Mouse (Mus musculus) gastrocnemius, postnatal 25 days (tissue): Measurements from ENCODE around the gene Dhx15. TPM values are rescaled to one million over a fixed set of nuclear protein-coding genes. Genes with fewer than 3 reads are reported as not detected.

Experiments
- DNase-seq: peaks from one replicate; pipeline ENCODE4 v3.0.0; 2022
- total RNA-seq, 2 experiments: library from RNA; stranded (reverse); gene quantifications; 1 replicate in 1 of 2; 2 replicates in 1 of 2; pipeline ENCODE4 v1.2.3; 2021

The Dhx15 gene
- total RNA-seq, 2 experiments from 2014 or later, result 33.4 to 34.6 TPM

DNA sequence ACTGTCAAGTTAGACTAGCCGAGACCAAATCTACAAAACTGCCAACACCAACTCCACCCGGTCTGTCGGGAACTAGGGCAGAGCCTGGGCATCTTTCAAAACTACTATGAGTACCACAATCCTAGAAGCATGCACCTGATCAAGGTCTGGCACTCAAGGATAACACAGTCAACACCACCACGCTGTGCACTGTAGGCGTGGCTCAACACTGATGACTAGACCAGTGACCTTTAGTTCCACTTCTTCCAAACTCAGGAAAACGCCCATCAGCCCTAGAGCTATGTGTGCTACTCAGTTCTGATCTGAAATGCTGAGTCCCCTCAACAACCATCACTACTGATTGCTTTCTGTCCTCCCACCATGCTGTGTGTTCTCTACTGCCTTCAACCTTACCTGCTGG is 44.6 kb downstream of the Dhx15 start:
- DNase-seq, result no peak

DNA sequence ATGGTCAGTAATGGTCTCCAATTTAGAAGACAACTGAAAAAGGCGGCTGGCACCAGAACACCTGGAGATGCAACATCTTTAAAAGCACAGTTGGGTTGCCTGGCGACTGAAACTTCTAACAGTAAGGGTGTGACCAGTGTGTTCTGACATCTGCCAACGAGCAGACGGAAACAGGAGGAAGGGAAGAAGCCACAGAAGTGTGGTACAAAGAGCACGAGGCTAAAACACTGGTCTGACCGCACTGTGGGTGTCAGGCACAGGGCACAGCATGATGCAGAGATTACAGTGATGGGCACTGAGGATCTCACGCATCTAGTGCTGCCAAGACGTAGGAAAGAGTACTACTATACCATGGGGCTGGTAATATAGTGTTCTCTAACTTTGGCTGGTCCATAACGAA is 48.4 kb downstream of the Dhx15 start:
- no peak for DNase-seq

DNA sequence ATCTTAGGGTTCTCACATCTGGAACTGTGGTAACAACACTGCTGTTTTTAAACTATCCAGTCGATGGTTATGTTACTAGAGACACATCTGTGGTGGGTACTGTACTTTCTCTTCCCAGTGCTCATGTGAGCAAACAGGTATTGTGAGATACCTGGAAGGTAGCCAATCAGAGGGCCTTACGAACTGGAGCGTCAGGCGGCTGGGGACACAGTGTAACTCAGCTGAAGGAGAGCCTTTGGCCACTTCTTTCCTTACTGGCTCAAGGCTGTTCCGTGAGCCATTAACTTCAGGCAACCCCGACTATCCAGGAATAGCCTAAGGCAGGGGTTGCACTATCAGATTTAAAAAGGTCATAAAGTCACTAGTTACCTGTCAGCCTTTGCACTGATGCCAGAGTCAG is 51.5 kb downstream of the Dhx15 start:
- no peak for DNase-seq

DNA sequence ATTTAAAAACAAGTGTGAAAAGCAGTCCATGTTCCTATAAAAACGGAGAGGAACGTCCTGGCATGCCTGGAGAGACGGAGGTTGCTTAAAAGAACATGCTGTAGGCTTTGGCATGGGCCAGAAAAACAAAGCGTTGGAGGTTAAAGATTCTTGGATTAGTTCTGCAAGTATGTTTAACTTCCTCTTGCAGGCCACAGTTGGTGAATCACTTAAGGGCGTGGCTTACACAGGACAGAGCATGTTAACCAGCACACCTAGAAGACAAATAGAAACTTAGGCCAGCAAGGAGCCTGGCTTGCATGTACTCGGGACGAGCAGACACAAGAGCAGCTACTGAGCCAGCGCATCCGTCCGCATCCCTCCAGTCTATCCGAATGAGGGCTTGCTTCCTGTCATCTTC is 52.2 kb downstream of the Dhx15 start:
- no peak for DNase-seq

DNA sequence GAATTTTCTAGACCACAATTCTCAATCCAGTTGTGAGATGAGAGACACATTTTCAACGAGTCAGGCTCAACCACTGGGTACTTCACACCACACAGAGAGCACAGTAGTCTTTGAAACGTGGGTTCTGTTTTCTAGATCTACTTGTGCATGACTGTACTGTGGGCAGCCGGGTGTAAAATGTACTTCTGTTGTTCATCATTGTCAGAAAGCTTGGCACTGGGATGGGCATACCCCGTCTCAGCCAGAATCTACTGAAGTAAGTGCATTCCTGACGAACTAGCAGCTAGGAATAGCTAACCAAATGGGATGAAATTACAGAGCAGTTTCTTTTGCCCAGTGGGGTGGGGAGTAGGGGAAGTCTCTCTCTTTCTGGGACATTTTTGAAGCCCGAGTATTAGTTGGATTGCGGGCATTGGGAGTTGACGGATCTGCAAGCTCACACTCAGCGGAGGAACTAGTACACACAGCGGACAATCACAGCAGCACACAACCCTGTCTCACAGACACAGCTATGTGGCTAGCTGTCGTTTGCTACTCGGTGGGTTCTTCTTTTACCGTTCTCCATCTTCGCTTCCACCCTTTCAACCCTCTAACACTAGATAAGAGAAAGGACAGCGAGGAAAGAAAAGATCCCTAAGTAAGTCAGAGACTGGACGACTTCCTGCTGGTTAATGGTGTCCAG is 54.7 kb downstream of the Dhx15 start:
- DNase-seq, result no peak

DNA sequence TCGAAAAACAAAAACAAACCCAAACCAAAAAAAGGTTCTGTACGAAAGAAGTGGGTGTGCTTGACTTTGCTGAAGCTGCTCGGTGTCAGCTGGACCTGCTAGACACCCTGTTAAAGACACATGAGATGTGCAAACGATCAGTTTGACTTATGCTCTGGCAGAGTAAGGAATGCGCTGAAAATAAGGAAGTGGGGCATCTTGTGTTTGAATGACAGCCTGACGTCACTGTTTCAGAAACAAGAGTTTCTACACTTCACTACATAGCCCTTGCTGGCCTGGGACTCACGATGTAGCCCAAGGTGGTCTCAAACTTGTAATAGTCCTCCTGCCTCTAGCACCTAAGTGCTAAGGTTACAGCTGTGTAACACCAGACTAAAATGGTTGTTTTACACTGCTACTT is 57.5 kb downstream of the Dhx15 start:
- DNase-seq, result no peak

DNA sequence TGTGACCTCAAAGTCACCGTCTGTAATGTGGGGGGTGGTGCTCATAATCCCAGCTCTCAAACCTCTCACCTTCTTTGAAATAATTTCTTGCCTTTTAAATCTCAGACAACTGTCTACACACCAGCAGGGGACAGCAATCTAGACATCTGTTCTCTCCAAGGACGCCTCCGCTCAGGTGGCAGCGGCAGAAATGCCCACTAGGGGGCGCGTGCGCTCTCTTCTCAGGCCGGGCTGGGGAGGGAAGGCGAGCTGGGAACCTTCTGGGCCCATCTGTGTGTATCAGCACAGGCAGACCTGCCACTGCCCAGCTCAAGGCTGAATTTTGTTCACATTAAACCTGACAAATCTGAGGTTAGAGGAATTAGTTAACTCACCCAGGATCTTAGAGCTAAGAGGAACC is 58.2 kb downstream of the Dhx15 start:
- no peak for DNase-seq

DNA sequence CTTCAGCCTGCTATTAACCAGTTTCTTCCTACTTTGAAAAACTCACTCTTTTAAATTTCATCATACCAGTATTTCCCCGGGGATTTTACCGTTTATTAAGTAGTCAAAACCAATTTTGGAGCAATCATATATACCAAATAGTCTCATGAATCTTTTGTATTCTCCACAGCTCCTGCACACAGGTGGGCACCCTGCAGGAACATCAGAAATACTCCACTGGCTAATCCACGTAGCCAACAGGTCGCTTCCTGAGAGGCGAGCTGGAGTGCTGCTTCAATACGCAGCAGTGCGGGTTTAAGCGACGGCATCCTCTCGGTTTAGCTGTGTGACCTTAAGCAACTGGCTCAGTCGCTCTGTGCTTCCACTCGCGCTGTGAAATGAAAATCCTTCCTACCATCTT is 58.9 kb downstream of the Dhx15 start:
- DNase-seq, result no peak

DNA sequence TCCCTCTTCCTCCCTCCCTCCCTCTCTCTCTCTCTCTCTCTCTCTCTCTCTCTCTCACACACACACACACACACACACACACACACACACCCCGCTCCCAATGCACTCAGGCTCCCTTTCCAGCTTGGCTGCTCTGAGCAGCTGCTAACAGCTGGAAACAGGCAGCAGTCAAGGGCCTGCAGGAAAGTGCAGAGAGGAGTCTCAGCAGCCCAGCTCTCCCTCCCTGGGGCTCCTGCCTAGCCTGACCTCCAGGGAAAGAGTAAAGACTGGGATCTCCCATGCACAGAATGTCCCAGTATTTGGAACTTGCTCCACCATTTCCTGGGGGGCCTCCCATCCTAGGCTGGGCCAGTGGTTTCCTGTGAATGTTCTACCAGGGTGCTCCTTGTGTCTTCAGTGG is 59.8 kb downstream of the Dhx15 start:
- DNase-seq, result no peak

DNA sequence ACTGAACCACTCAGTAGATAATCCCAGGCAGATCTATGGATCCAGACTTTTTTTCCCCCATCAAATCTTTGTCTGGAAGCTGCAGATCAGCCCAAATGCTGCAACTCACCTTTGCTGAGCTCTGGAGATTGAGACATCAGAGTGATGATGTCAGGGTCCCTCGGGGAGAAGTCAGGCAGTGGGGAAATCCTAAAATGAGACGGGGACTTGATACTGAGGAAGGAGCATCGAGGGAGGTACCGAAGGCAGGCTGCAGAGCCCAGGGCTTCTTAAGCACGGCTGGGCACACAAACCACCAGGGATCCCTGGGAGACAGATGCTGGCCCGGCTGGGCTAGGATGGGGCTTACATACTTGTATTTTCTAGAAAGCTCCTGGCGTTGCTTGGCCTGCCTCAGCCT is 64.1 kb downstream of the Dhx15 start:
- DNase-seq, result no peak

DNA sequence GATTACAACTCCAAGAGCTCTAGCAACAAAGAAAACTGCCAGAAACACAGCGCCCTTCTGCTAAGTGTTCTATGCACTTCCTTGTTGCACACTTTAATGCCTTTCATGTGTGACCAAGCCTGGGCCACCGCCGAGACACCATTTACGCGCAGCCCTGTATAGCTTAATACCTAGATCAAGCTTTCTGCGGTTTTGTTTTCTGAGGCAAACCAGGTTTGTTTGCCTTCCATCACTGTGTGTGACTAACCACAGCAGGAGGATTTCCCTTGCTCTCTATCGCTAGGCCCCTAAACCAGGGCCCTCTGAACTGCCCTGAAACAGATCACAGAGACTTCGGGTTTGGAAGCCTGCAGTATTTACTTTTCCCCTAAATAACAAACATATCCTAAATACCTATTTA is 64.5 kb downstream of the Dhx15 start:
- DNase-seq, result no peak

DNA sequence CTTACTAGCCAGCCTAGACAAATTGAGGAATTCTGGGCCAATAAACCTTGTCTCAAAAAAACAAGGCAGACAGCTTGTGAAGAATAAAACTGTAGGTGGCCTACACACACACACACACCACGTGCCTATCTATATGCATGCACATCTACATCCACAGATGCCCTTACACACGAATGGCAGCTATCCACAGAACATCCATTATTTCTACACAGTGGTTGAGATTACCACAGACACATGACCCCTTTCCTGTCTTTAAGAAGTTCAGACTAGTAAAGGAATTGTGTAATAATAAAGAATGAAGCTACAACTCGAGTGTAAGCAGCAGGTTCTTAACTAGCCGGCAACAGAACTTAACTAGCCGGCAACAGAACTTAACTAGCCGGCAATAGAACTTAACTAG is 68.2 kb downstream of the Dhx15 start:
- no peak for DNase-seq

DNA sequence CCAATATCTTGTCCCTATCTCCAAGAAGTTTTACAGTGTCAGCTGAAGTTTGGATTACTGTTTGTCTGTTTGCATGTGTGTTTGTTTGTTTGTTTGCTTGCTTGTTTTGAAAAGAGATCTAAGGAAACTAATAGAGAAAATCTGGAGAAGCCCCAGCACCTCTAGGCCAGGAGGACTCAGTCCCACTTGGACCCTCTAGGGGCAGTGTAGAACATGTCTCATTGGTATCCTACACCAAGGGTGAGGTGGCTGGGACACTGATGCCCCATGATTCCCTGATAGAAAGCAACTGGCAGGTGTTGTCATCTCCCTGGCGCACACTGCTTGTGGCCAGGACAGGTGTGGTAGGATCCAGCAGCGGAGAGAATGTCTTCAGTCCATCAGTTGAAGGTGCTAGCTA is 70.5 kb downstream of the Dhx15 start:
- no peak for DNase-seq

DNA sequence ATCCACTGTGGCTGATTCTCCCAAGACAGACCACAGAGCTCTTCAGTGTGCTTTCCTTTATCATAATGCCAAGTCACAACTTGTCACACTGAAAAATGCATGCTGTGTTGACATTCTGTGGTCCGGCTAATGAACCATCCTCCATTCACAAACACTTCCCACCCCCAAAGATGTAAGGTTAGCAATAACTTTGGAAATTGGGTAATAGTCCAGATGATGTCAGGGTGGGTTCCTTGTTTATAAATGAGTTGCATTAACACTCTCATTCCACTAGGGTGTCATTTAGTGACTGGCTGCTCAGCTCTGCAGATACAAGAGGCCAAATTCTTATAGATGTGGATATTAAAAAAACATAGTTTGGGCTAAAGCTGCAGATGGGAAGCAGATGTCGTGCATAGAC is 71.1 kb downstream of the Dhx15 start:
- no peak for DNase-seq

DNA sequence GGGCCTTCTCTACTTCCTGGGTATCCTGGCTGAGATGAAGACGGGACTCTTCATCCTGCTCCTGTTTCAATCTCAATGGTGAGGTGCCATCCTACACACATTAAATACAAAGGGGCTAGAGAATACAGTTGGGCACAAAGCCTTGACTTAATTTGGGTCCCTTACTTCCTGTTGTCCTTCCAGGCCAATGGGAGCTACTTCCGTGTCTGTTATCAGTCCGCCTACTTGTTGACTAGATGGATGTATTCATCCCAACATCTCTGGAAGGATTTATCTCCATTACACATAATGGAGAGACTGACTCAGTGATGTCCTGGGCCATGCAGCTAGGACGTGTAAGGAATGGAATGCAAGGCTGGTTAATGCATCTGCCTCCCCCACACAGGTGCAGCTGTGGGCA is 72.5 kb downstream of the Dhx15 start:
- DNase-seq, result no peak

DNA sequence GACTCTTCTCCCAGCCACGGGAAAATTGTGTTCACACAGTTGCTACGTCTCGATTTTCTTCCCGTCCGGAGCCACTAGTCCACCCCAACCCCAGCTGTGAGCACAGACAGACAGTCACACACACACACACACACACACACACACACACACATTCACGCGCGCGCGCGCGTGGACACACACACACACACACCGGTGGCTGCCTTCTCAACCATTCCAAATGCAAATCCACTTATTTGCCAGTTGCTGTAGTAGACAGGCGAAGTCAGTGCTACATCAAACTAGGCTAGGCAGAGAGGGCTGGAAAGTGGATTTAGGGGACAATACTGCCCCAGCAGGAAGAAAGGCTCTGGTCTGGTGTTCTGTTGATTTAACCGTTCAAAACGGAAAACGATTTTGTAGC is 73.9 kb downstream of the Dhx15 start:
- no peak for DNase-seq

DNA sequence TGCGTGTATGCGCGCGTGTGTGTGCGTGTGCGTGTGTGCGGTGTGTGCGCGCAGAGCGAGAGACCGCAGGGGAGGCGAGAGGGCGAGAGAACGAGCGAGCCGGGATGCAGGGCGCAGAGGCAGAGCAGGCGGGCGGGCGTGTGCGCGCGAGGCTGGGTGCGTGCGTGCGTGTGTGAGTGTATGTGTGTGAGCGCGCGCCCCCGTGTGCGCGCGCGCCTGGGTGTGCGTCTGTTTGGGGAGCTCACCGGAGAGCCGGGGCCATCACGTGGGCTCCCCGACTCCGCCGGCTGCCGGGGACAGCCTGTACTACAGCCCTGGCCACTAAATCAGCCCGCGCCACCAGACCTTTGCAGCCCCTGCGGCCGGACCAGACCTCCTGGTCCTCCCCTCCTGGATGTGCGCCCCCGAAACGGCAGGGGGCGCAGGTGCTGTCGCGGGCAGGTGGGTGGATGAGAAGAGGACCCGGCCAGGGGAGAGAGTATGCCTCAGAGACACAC is 74.4 kb downstream of the Dhx15 start:
- DNase-seq, result peak; percentile 68

DNA sequence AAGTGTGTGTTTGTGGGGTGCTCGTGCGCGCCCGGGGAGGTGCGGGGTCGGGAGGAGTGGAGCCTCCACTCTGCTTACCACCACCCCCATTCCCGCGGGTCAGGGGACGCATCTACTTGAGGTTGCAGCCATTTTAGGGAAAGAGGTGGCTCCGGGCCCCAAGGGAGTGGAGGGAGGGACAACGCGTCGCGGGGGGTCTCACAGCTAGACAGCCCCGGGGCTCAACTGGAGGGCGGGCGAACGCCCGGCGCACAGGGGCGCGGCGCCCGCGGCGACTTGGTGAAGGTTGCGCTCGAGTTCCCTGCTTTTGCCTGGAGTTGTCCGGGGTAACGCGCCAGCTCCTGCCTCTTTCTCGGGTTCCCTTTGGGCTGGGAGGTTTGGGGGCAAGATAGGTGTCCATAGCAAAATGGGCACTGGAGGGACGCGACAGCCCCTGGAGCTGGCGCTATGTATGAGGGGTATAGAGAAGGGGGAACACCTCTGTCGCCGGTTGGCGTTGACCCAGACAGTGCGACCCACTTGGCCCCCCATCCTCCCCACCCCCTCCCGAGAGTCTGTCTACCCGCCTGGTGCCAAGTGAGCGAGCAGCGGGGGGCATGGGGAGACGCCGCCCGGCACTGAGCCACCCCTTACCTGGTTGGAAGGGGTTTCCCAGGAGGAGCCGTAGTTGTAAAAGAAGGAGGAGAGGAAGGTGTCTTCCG is 75.4 kb downstream of the Dhx15 start:
- DNase-seq, result no peak

DNA sequence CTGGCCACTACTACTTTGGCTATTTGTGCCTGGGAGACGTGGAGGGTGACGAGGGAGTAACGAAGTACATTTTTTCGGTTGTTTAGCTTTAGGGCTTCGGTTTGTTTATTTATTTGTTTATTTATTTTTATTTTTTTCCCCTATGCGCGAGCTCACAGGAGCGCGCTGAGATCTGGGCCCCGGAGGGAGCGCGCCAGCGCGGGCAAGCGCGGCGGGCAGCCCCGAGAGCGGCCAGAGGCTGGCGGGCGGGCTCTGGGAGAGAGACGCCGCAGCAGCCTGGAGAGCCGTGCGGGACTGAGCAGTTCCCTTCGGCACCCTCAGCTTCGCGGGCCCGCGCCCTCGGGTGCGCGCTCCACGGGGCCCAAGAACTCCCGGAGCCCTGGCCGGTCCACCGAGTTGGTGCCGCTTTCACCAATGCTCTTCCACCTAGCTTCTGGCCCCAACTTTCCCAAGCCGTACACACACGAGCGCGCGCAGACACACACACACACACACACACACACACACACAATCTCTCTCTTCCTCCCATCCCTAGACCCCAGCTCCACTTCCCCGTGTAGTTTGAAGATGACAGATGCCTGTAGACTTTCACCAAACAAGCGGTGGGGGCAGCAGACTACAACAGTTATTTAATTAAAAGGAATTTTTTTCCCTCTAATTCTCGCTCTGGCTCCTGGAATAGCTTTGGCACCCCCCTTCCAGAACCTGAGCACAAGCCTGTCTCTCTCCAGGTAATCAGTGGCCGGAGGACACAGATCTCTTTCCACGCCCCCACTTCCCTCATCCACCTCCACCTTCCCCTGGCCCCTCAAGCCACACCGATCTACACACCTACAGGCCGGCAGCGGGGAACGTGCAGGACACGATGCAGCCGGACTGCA is 76.2 kb downstream of the Dhx15 start:
- no peak for DNase-seq

DNA sequence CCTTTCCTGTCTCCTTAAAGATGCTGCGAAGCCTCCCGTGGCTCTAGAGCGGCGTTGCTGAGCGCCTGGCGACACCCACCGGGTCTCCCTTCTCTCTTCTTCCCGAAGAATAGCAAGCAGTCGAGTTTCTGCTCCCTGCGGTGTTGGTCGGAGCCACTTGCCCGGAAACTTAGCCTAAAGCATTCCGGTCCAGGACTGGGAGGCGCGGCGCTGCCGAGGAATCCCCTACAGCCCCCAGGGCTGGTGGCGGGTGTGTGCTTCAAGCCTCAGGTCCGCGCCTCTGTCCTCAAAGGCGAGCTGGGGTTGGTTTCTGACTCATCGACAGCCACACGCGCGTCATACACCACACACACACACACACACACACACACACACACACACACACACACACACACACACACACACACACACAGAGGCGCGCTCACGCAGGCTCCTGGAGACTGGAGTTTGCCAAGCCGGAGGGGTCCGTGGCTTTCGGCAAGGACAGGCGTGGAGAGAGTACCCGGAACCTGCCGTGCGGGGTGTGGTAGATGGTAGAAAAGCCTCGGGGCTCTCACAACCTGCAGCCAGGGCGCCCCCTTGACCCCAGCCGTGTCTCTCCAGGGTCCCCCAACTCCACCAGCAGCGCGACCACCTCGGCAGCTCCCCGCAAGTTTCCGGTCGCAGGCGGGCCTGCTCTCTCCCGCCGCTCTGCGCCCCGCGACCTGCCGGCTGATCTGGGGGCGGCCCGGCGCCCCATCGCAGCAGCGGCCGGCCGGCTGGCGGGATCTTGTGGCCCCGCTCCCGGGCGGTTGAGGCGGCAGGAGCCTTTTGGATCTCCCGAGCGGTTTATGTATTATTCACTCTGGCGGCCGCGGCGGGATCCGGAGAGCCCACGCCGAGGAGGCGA is 77.1 kb downstream of the Dhx15 start:
- DNase-seq, result no peak

DNA sequence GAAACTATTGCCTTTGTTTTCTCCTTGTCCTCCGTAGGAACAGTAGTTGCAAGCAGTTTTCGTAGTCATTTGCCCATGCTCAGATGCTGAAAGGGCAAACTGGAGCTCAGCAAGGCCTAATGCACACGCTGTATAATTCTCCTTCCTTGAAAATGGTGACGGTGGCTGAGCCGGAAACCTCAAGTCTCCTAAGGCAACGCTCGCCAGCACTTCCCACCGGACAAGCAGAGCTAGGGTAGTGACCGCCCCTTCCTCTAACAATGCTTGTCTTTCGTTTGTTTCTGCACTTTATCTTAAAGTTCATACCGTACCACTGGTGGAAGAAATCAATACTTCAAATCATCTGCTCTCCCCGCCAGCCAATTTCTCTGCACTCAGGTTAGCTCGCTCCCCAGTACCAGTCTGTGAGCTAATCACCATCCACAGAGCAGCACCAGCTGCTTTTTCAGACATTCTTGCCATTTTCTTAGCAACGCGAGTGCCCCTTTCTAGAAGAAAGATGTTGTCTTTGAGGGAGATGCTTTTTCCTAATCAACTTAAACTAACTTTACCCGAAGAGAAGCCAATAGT is 78.0 kb downstream of the Dhx15 start:
- no peak for DNase-seq
